Mouse (Mus musculus) kidney, embryonic 15.5 days (tissue): ENCODE measurements at regions not wholly inside any gene's neighbourhood (a gene's known extent, or its start where the extent isn't known, plus 50 kb on each side); places are given as distances from the start of the nearest gene placed in this dataset.

Experiments
- ATAC-seq: fragments of 200-750 bp; cut with Nextera tagmentation; replicated peaks from 2 replicates; pipeline ENCODE4 v1.8.0; 2017; ENCODE audit warnings: moderate TSS enrichment; ENCODE audit not compliant: low FRiP score
- H3K27ac ChIP-seq: fragments of 300-500 bp; sonication (generic); 2 replicates; pipeline ENCODE4 v1.5.1; 2015; ENCODE audit warnings: mild to moderate bottlenecking, inconsistent platforms
- H3K27me3 ChIP-seq: fragments of 300-500 bp; sonication (generic); 2 replicates; pipeline ENCODE4 v1.6.1; 2015; ENCODE audit warnings: inconsistent platforms
- H3K36me3 ChIP-seq: fragments of 300-500 bp; sonication (generic); 2 replicates; pipeline ENCODE4 v1.6.1; 2015; ENCODE audit warnings: inconsistent platforms
- H3K4me1 ChIP-seq: fragments of 300-500 bp; sonication (generic); 2 replicates; pipeline ENCODE4 v1.6.1; 2015; ENCODE audit warnings: inconsistent platforms
- H3K4me2 ChIP-seq: fragments of 300-500 bp; sonication (generic); 2 replicates; pipeline ENCODE4 v1.6.1; 2015; ENCODE audit warnings: moderate library complexity, mild to moderate bottlenecking, inconsistent platforms
- H3K4me3 ChIP-seq: fragments of 300-500 bp; sonication (generic); replicated peaks from 2 replicates; pipeline ENCODE4 v1.5.1; 2015; ENCODE audit warnings: mild to moderate bottlenecking, inconsistent platforms
- H3K9ac ChIP-seq: fragments of 300-500 bp; sonication (generic); 2 replicates; pipeline ENCODE4 v1.6.1; 2015; ENCODE audit warnings: mild to moderate bottlenecking, inconsistent platforms
- H3K9me3 ChIP-seq: fragments of 300-500 bp; sonication (generic); replicated peaks from 2 replicates; pipeline ENCODE4 v1.6.1; 2016; ENCODE audit warnings: inconsistent platforms
- WGBS: fragments of 180-500 bp; shearing (Covaris S2); methylation state at CpG from one replicate; pipeline ENCODE4 v1.1.7; 2015; ENCODE audit warnings: mixed read lengths; 5-methylcytosine and 5-hydroxymethylcytosine counted together

- H3K27me3 ChIP-seq = no peaks in the 10 kb centered on the region
- WGBS = 79% methylated on average over 2 of the region's 2 CpGs
- H3K36me3 ChIP-seq = no peaks in the 10 kb centered on the region
- no peak overlapping the region for H3K4me3 ChIP-seq
- ATAC-seq = no peak
- peaks cover 3% of the 10 kb centered on the region; the same call in 1 of the 2 replicates for H3K4me1 ChIP-seq
- H3K9ac ChIP-seq = no peak overlapping the region
- H3K27ac ChIP-seq = no peak overlapping the region
- no peak overlapping the region for H3K4me2 ChIP-seq
- H3K9me3 ChIP-seq = no peaks in the 10 kb centered on the region
These were observed 689.3 kb downstream of the Inhba start for GRCm38 (mm10) chr13:16700934-16701333.

- no peaks in the 10 kb centered on the region for H3K9me3 ChIP-seq
- WGBS = 72% methylated on average over 1 of the region's 1 CpGs
These were observed 690.5 kb downstream of the Inhba start for GRCm38 (mm10) chr13:16702138-16702537.

GRCm38 (mm10) chr13:16705217-16706104, 693.8 kb downstream of the Inhba start:
- H3K4me1 ChIP-seq = peaks cover 3% of the 10 kb centered on the region; the same call in 1 of the 2 replicates
- H3K4me2 ChIP-seq = no peak overlapping the region
- WGBS = 57% methylated on average over 10 of the region's 10 CpGs
- no peak overlapping the region for H3K9ac ChIP-seq
- H3K9me3 ChIP-seq = no peaks in the 10 kb centered on the region
- H3K27ac ChIP-seq = no peak overlapping the region
- H3K4me3 ChIP-seq = no peak overlapping the region
- no peaks in the 10 kb centered on the region for H3K27me3 ChIP-seq
- ATAC-seq = no peak
- H3K36me3 ChIP-seq = no peaks in the 10 kb centered on the region

More at GRCm38 (mm10) chr13:16702138-16702537, 690.5 kb downstream of the Inhba start:
- H3K4me1 ChIP-seq = peaks cover 3% of the 10 kb centered on the region; the same call in 1 of the 2 replicates
- no peak overlapping the region for H3K4me3 ChIP-seq
- no peak overlapping the region for H3K27ac ChIP-seq
- ATAC-seq = no peak
- H3K27me3 ChIP-seq = no peaks in the 10 kb centered on the region
- no peaks in the 10 kb centered on the region for H3K36me3 ChIP-seq
- no peak overlapping the region for H3K4me2 ChIP-seq
- no peak overlapping the region for H3K9ac ChIP-seq

GRCm38 (mm10) chr13:16706105-16706442, 694.4 kb downstream of the Inhba start:
- ATAC-seq = no peak
- Histone ChIP-seq H3K9ac (no peak overlapping the region), H3K4me2 (no peak overlapping the region), H3K4me1 (peaks cover 3% of the 10 kb centered on the region; the same call in 1 of the 2 replicates), H3K4me3 (no peak overlapping the region), H3K27ac (no peak overlapping the region), H3K9me3 (no peaks in the 10 kb centered on the region), H3K27me3 (no peaks in the 10 kb centered on the region), H3K36me3 (no peaks in the 10 kb centered on the region)
- WGBS = 45% methylated on average over 1 of the region's 1 CpGs

- H3K9me3 ChIP-seq = no peaks in the 10 kb centered on the region
- H3K4me3 ChIP-seq = no peak overlapping the region
- no peak for ATAC-seq
- WGBS = 52% methylated on average over 5 of the region's 5 CpGs
- no peak overlapping the region for H3K27ac ChIP-seq
- H3K36me3 ChIP-seq = no peaks in the 10 kb centered on the region
- H3K27me3 ChIP-seq = no peaks in the 10 kb centered on the region
- no peak overlapping the region for H3K9ac ChIP-seq
- H3K4me2 ChIP-seq = no peak overlapping the region
- H3K4me1 ChIP-seq = peaks cover 7% of the 10 kb centered on the region
These were observed 703.8 kb downstream of the Inhba start for GRCm38 (mm10) chr13:16715296-16715960.

- H3K36me3 ChIP-seq = no peaks in the 10 kb centered on the region
- H3K4me3 ChIP-seq = no peak overlapping the region
- H3K27me3 ChIP-seq = no peaks in the 10 kb centered on the region
- H3K27ac ChIP-seq = no peak overlapping the region
- H3K9me3 ChIP-seq = no peaks in the 10 kb centered on the region
- H3K4me2 ChIP-seq = no peak overlapping the region
- ATAC-seq = 0 out of 2 replicates have a peak, but pooled peaks have one; percentile 33
- 37% methylated on average over 6 of the region's 6 CpGs for WGBS
- peaks cover 7% of the 10 kb centered on the region for H3K4me1 ChIP-seq
- H3K9ac ChIP-seq = no peak overlapping the region
These were observed 704.7 kb downstream of the Inhba start for GRCm38 (mm10) chr13:16716340-16716739.

GRCm38 (mm10) chr13:16716796-16717749, 705.4 kb downstream of the Inhba start:
- ATAC-seq = peak; percentile 43; the same call in 1 of the 2 replicates
- WGBS = 49% methylated on average over 5 of the region's 5 CpGs
- no peak overlapping the region for H3K27ac ChIP-seq

GRCm38 (mm10) chr13:16720090-16720489, 708.4 kb downstream of the Inhba start:
- H3K27ac ChIP-seq = no peak overlapping the region
- H3K4me1 ChIP-seq = peaks cover 7% of the 10 kb centered on the region

More at GRCm38 (mm10) chr13:16716796-16717749, 705.4 kb downstream of the Inhba start:
- H3K36me3 ChIP-seq = no peaks in the 10 kb centered on the region
- no peaks in the 10 kb centered on the region for H3K27me3 ChIP-seq
- no peak overlapping the region for H3K4me2 ChIP-seq
- H3K4me3 ChIP-seq = no peak overlapping the region
- H3K9me3 ChIP-seq = no peaks in the 10 kb centered on the region
- H3K9ac ChIP-seq = no peak overlapping the region
- H3K4me1 ChIP-seq = peaks cover 7% of the 10 kb centered on the region

GRCm38 (mm10) chr13:16725350-16725749, 713.7 kb downstream of the Inhba start:
- no peaks in the 10 kb centered on the region for H3K36me3 ChIP-seq
- H3K4me1 ChIP-seq = no peaks in the 10 kb centered on the region
- no peaks in the 10 kb centered on the region for H3K9me3 ChIP-seq
- no peak overlapping the region for H3K4me2 ChIP-seq
- H3K27me3 ChIP-seq = no peaks in the 10 kb centered on the region
- no peak for ATAC-seq
- no peak overlapping the region for H3K4me3 ChIP-seq
- H3K27ac ChIP-seq = no peak overlapping the region
- H3K9ac ChIP-seq = no peak overlapping the region
- WGBS = 53% methylated on average over 5 of the region's 5 CpGs

More at GRCm38 (mm10) chr13:16720090-16720489, 708.4 kb downstream of the Inhba start:
- no peak for ATAC-seq
- Histone ChIP-seq H3K4me3 (no peak overlapping the region), H3K4me2 (no peak overlapping the region), H3K9ac (no peak overlapping the region), H3K27me3 (no peaks in the 10 kb centered on the region), H3K9me3 (no peaks in the 10 kb centered on the region), H3K36me3 (no peaks in the 10 kb centered on the region)
- 95% methylated on average over 2 of the region's 2 CpGs for WGBS

GRCm38 (mm10) chr13:16738313-16738712, 726.7 kb downstream of the Inhba start:
- 68% methylated on average over 1 of the region's 1 CpGs for WGBS
- no peak overlapping the region for H3K4me3 ChIP-seq
- H3K9ac ChIP-seq = no peak overlapping the region
- no peaks in the 10 kb centered on the region for H3K4me1 ChIP-seq
- no peak overlapping the region for H3K27ac ChIP-seq
- ATAC-seq = no peak
- no peaks in the 10 kb centered on the region for H3K36me3 ChIP-seq
- no peaks in the 10 kb centered on the region for H3K27me3 ChIP-seq
- H3K9me3 ChIP-seq = no peaks in the 10 kb centered on the region
- H3K4me2 ChIP-seq = no peak overlapping the region

GRCm38 (mm10) chr13:16739563-16739962, 727.9 kb downstream of the Inhba start:
- no peaks in the 10 kb centered on the region for H3K36me3 ChIP-seq
- ATAC-seq = no peak
- no peak overlapping the region for H3K9ac ChIP-seq
- H3K4me2 ChIP-seq = no peak overlapping the region
- H3K4me3 ChIP-seq = no peak overlapping the region
- H3K27me3 ChIP-seq = no peaks in the 10 kb centered on the region
- H3K9me3 ChIP-seq = no peaks in the 10 kb centered on the region
- no peaks in the 10 kb centered on the region for H3K4me1 ChIP-seq
- WGBS = 88% methylated on average over 3 of the region's 3 CpGs
- H3K27ac ChIP-seq = no peak overlapping the region
